Mouse (Mus musculus): ENCODE measurements at regions not wholly inside any gene's neighbourhood (a gene's known extent, or its start where the extent isn't known, plus 50 kb on each side); places are given as distances from the start of the nearest gene placed in this dataset.

DNA sequence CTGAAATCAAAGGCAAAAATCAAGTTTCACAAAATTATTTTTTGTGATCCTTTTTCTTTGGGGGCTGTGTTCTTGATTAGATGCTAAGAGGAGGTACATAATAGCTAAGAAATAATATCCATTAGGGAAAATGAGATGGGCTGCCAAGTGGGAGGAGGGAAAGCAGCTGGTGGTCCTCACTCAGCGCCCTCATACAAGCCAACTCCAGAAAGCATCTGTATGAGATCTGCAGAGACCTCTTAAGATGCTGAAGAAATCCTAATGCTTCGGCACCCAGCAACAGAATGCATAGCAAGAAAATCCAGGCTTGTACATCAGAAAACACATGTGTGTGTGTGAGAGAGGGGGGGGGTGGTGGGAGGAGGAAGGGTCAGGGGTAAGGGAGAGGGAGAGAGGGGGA lies 58.8 kb upstream of the Gria1 start:
- no peak overlapping the region for H3K4me3 ChIP-seq (ENCODE audit: low read depth, low read length)
- no peaks in the 10 kb centered on the region for H3K4me1 ChIP-seq (ENCODE audit: insufficient read depth, low read depth, low read length)
- peak; percentile 46; the same call in 1 of the 2 replicates for TF ChIP-seq EP300 (IDR thresholded peaks at IDR 0.05)
- no peak for TF ChIP-seq CTCF (IDR thresholded peaks at IDR 0.05)
- H3K9ac ChIP-seq (replicated peaks; ENCODE audit: low read depth) = no peak overlapping the region
- H3K27me3 ChIP-seq (replicated peaks; ENCODE audit: insufficient read depth, low read length) = no peaks in the 10 kb centered on the region
- DNase-seq (ENCODE audit: low spot score) (peak; percentile 65), ATAC-seq (peak; percentile 75)
- no peaks in the 10 kb centered on the region for H3K36me3 ChIP-seq (ENCODE audit: insufficient read depth, low read length)
- no peaks in the 10 kb centered on the region for H3K9me3 ChIP-seq (ENCODE audit: low read length)
- 50% methylated on average over 2 of the region's 2 CpGs for whole genome bisulfite sequencing
- no peak overlapping the region for H3K27ac ChIP-seq (ENCODE audit: low read length)
- no peak overlapping the region for H3K4me2 ChIP-seq (replicated peaks; ENCODE audit: low read depth, low read length)

GRCm38 (mm10) chr11:56957824-56958223 lies 53.4 kb upstream of the Gria1 start:
- Histone ChIP-seq H3K36me3 (ENCODE audit: insufficient read depth, low read length) (no peaks in the 10 kb centered on the region), H3K9me3 (ENCODE audit: low read length) (no peaks in the 10 kb centered on the region), H3K27ac (ENCODE audit: low read length) (no peak overlapping the region), H3K9ac (replicated peaks; ENCODE audit: low read depth) (no peak overlapping the region), H3K4me1 (ENCODE audit: insufficient read depth, low read depth, low read length) (no peaks in the 10 kb centered on the region), H3K27me3 (replicated peaks; ENCODE audit: insufficient read depth, low read length) (no peaks in the 10 kb centered on the region), H3K4me3 (ENCODE audit: low read depth, low read length) (no peak overlapping the region), H3K4me2 (replicated peaks; ENCODE audit: low read depth, low read length) (no peak overlapping the region)
- 73% methylated on average over 2 of the region's 2 CpGs for WGBS
- TF ChIP-seq CTCF (IDR thresholded peaks at IDR 0.05) (no peak), EP300 (IDR thresholded peaks at IDR 0.05) (no peak)
- DNase-seq (ENCODE audit: low spot score) = no peak
- no peak for ATAC-seq

Data from lung, postnatal 0 days (tissue).